Mouse (Mus musculus) G1E (cell line): ENCODE results near the gene Ntng1.

ENCODE experiments used
- CTCF ChIP-seq: IDR thresholded peaks from 2 replicates; pipeline ENCODE4 v1.5.1; 2012; ENCODE audit warnings: low read depth, low read length, inconsistent platforms, mixed read lengths
- GATA1 ChIP-seq: IDR thresholded peaks from 2 replicates; pipeline ENCODE4 v1.6.1; 2012; ENCODE audit warnings: borderline replicate concordance, low read length, inconsistent platforms, mixed read lengths
- POLR2AphosphoS5 ChIP-seq: IDR thresholded peaks from 2 replicates; pipeline ENCODE4 v1.6.1; 2012; ENCODE audit warnings: low read depth, low read length, inconsistent platforms; ENCODE audit not compliant: insufficient replicate concordance
- TAL1 ChIP-seq: conservative IDR thresholded peaks from 2 replicates; pipeline ENCODE4 v1.6.1; 2012; ENCODE audit warnings: low read depth, low read length, inconsistent platforms, mixed read lengths

GRCm38 (mm10) chr3:109932261-109932660, 211.6 kb downstream of the Ntng1 start:
- no peak for TF ChIP-seq CTCF
- TF ChIP-seq GATA1, result no peak
- no peak for TF ChIP-seq TAL1
- no peak for TF ChIP-seq POLR2AphosphoS5
